Mouse (Mus musculus): ENCODE measurements around the gene Ints12. TPM values are rescaled to one million over a fixed set of nuclear protein-coding genes. Genes with fewer than 3 reads are reported as not detected.
A peak's percentile ranks its signal among the peaks of the same experiment; 100 is the strongest.

Gene Ints12
- total RNA-seq, 2 experiments from 2014 or later: 11.4 to 12.7 TPM

GRCm38 (mm10) chr3:133141877-133142276 lies 50.2 kb downstream of the Ints12 start:
- DNase-seq: no peak
- intact Hi-C loops (cut with DNase I): no loop called here

GRCm38 (mm10) chr3:133144511-133145147 lies 53.0 kb downstream of the Ints12 start:
- intact Hi-C loops (cut with DNase I): no loop called here
- DNase-seq: no peak

- no peak for DNase-seq
- intact Hi-C loops (cut with DNase I): no loop called here
Measured at GRCm38 (mm10) chr3:133151629-133152028, 60.0 kb downstream of the Ints12 start.

- intact Hi-C loops (cut with DNase I): no loop called here
- DNase-seq: no peak
Measured at GRCm38 (mm10) chr3:133152831-133153230, 61.2 kb downstream of the Ints12 start.

GRCm38 (mm10) chr3:133153629-133154028 lies 62.0 kb downstream of the Ints12 start:
- intact Hi-C loops (cut with DNase I): no loop called here

GRCm38 (mm10) chr3:133154683-133155082 lies 63.0 kb downstream of the Ints12 start:
- intact Hi-C loops (cut with DNase I): no loop called here

More at GRCm38 (mm10) chr3:133153629-133154028, 62.0 kb downstream of the Ints12 start:
- DNase-seq: no peak

GRCm38 (mm10) chr3:133158260-133158659 lies 66.6 kb downstream of the Ints12 start:
- intact Hi-C loops (cut with DNase I): no loop called here
- DNase-seq: peak; percentile 41

More at GRCm38 (mm10) chr3:133154683-133155082, 63.0 kb downstream of the Ints12 start:
- DNase-seq: no peak

Other genes with a start within 250 kb of the Ints12 start
- 10 to 100 TPM; 13.2 to 14.8 TPM for gene Npnt, start 141.5 kb upstream of the Ints12 start, total RNA-seq (2021)
- 10 to 100 TPM; 11.1 to 12.3 TPM for gene Gstcd, start 193 bp downstream of the Ints12 start, total RNA-seq (2021)
- gene Arhgef38, start 143.1 kb downstream of the Ints12 start, total RNA-seq (2021): under 1 TPM; 0.10 to 0.14 TPM
- gene Ppa2, start 218.3 kb downstream of the Ints12 start, total RNA-seq (2021): 10 to 100 TPM; 44.9 to 51.5 TPM